Mouse (Mus musculus): Measurements from ENCODE around the gene Agxt. TPM values are rescaled to one million over a fixed set of nuclear protein-coding genes. Genes with fewer than 3 reads are reported as not detected.

The Agxt gene
- polyA plus RNA-seq (2015; fragmentation: Nextera tagmentation; extraction: Ambion mirVana), result 0.38 TPM in 1 of 2 replicates, not detected in the other

DNA sequence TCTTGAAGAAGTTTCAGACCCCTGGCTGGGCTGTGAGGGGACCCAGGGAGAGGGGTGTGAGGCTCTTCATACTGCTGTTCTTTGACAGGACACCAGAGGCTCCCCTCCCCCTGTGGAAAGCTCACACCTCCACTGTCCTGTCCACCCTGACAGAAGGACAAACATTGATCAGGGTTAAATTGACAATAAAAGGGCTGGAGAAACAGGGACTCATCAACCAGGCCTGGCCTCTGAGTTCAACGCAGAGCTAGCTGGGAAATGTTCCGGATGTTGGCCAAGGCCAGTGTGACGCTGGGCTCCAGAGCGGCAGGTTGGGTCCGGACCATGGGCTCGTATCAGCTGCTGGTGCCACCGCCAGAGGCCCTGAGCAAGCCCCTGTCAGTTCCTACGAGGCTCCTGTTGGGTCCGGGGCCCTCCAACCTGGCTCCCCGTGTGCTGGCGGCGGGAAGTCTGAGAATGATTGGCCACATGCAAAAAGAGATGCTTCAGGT lies at the start of gene Agxt:
Gene Agxt, plus strand, starts transcription at position 205 of the 491 bp plus-strand sequence.
- H3K9ac ChIP-seq, result no peak within 1 kb of the TSS

DNA sequence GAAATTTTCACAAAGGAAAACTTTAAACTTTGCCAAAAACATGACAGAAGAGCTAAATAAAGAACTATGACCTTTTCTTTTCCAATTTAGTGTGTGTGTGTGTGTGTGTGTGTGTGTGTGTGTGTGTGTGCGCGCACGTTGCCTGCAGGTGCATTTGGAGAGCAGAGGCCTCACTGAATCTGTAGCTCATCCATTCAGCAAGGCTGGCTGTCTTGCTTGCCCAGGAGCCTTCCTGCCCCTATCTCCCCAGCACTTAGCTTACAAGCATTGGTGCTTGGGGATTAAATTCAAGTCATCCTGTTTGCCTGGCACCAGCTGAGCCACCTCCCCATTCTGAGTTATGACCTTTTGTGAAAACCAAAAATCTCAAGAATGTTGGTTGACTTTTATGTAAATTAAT lies 42.5 kb upstream of the Agxt start:
- Histone ChIP-seq H3K4me3 (replicated peaks) (no peak overlapping the region), H3K27me3 (no peaks in the 10 kb centered on the region), H3K4me2 (no peak overlapping the region), H3K27ac (no peak overlapping the region), H3K36me3 (no peaks in the 10 kb centered on the region), H3K4me1 (no peaks in the 10 kb centered on the region), H3K9ac (no peak overlapping the region), H3K9me3 (replicated peaks) (no peaks in the 10 kb centered on the region)
- WGBS, result 94% methylated on average over 3 of the region's 3 CpGs
- no peak for ATAC-seq (replicated peaks; ENCODE audit: low FRiP score)

More for the DNA sequence above, at the start of gene Agxt:
- Histone ChIP-seq H3K27ac (no peak within 1 kb of the TSS), H3K4me3 (replicated peaks) (no peak within 1 kb of the TSS), H3K4me1 (0 out of 2 replicates have a peak, but pooled peaks cover 5% of the 10 kb centered on the region), H3K36me3 (no peaks in the 10 kb centered on the region), H3K9me3 (replicated peaks) (no peaks in the 10 kb centered on the region), H3K27me3 (no peaks in the 10 kb centered on the region), H3K4me2 (no peak within 1 kb of the TSS)
- 89% methylated on average over 12 of the region's 12 CpGs for WGBS
- no peak for ATAC-seq (replicated peaks; ENCODE audit: low FRiP score)

DNA sequence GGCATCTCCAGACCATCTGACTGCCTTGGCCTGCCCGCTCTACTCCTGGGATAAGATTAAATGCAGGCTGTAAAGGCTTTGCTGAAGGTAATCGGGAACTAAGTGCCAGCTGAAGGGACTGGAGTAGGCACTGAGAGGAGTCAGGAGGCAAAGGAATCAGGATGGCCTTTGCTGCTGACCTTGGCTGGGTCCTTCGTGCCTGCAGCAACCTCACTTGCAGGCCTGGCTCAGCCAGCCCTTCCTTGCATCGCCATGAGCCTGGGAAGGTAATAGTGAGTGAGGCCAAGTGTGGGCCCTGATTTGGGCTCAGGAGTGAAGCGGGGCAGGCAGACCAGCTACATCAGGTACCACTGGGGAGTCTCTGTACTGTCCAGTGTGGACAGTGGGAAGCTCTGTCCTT lies 36.1 kb upstream of the Agxt start:
- Histone ChIP-seq H3K9ac (no peak overlapping the region), H3K9me3 (replicated peaks) (no peaks in the 10 kb centered on the region), H3K27ac (no peak overlapping the region), H3K4me1 (peaks cover 22% of the 10 kb centered on the region), H3K4me2 (no peak overlapping the region), H3K36me3 (no peaks in the 10 kb centered on the region), H3K27me3 (peaks cover 55% of the 10 kb centered on the region), H3K4me3 (replicated peaks) (no peak overlapping the region)
- no peak for ATAC-seq (replicated peaks; ENCODE audit: low FRiP score)
- 85% methylated on average over 5 of the region's 5 CpGs for WGBS

DNA sequence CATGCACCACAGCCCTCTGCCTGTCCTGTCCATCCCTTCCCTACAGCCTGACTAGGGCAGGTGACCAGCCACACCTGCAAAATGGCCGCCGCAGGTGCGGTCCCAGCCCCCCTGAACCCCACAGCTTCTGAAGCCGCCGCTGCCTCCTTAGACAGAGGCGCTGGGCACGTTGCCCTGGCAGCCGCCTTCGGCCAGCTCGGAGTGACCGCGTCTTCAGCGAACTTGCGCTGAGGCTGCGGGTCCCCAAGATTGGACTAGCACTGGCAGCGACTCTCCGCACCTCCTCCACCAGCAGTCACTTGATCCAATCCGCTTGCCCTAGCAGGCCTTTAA lies 34.8 kb upstream of the Agxt start:
- ATAC-seq (replicated peaks; ENCODE audit: low FRiP score), result peak; percentile 37; the same call in 1 of the 2 replicates
- Histone ChIP-seq H3K27me3 (peaks cover 62% of the 10 kb centered on the region), H3K4me2 (peak overlapping the region; percentile 96), H3K9me3 (replicated peaks) (no peaks in the 10 kb centered on the region), H3K27ac (no peak overlapping the region), H3K9ac (peak overlapping the region; percentile 47), H3K36me3 (no peaks in the 10 kb centered on the region), H3K4me3 (replicated peaks) (peak overlapping the region; percentile 54), H3K4me1 (peaks cover 22% of the 10 kb centered on the region)
- 2% methylated on average over 18 of the region's 18 CpGs for WGBS

DNA sequence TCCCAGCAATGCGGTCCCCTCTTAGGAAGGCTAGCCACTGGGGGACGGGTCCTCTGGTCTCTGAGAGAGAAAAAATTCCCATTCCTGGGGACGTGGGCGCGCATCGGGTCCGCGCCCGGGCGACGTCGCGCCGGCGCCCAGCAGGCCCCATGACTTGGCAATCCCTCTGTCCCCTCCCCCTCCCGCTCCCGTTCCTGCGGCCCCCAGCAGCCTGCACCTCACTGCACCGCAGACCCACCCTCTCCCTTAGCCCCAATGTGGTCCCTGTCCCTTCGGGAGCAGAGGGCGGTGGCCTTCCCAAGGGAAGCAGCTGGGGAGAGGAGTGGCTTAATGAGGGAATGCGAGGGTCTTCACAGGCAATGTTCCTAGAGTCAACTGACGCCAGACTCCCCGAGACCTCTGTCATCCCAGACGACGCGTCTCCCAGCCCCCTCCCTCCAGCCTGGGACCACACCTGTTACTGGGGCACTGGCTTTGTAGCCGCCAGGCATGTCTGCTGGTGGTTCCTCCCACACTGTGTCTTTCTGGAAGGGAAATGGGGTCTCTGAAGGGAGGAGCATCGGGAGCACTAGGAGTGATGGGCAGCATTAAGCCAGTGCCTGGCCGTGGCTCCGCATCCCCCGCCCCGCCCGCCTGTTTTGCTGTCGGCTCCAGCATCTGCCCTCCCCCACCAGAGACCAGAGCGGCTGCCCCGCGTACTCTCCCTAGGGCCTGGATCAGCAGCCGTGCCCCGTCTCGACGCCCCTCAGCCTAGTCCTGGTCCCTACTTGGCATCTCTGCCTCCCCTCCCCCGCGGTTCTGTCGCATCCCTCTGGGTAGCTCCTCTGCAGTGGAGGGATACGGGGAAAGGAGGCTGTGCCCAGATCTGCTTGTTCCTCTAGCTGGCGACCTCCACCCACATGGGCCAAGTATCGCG lies 34.2 kb upstream of the Agxt start:
- Histone ChIP-seq H3K4me3 (replicated peaks) (peak overlapping the region; percentile 54), H3K27me3 (peaks cover 62% of the 10 kb centered on the region), H3K36me3 (no peaks in the 10 kb centered on the region), H3K4me2 (peak overlapping the region; percentile 96), H3K4me1 (peaks cover 22% of the 10 kb centered on the region), H3K27ac (no peak overlapping the region), H3K9ac (peak overlapping the region; percentile 47), H3K9me3 (replicated peaks) (no peaks in the 10 kb centered on the region)
- ATAC-seq (replicated peaks; ENCODE audit: low FRiP score), result peak; percentile 55
- WGBS, result under 1% methylated on average over 49 of the region's 49 CpGs

DNA sequence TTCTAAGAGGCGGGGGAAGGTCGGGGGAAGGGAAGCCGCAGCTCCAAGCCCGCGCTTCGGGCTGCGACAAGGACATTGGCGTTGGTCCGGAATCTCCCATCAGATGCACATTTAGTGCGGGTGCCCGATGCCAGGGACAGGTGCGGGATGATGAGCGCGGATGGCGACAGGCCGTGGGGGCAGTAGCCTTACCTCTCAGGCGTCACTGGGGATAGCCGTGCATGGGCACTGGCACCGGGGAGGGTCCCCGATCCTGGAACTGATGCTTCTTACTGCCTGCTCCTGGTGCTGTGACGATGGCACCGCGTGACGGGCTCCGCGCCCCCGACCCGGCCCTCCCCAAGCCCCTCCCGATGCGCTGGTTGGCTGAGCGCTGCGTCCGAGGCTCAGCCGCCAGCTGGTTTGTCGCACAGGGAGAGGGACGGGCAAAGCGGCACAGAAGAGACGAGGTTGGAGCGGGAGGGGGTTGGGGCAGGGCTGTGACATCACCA lies 33.4 kb upstream of the Agxt start, which contains the start of gene Kif1a:
Gene Kif1a, minus strand, starts transcription at position 381 of the 491 bp plus-strand sequence.
- WGBS, result under 1% methylated on average over 39 of the region's 39 CpGs
- Histone ChIP-seq H3K27ac (no peak within 1 kb of the TSS), H3K27me3 (peaks cover 62% of the 10 kb centered on the region), H3K4me2 (peak within 1 kb of the TSS; percentile 96), H3K9ac (peak within 1 kb of the TSS; percentile 47), H3K4me1 (peaks cover 22% of the 10 kb centered on the region), H3K4me3 (replicated peaks) (peak within 1 kb of the TSS; percentile 54), H3K36me3 (no peaks in the 10 kb centered on the region), H3K9me3 (replicated peaks) (no peaks in the 10 kb centered on the region)
- ATAC-seq (replicated peaks; ENCODE audit: low FRiP score), result peak; percentile 74

DNA sequence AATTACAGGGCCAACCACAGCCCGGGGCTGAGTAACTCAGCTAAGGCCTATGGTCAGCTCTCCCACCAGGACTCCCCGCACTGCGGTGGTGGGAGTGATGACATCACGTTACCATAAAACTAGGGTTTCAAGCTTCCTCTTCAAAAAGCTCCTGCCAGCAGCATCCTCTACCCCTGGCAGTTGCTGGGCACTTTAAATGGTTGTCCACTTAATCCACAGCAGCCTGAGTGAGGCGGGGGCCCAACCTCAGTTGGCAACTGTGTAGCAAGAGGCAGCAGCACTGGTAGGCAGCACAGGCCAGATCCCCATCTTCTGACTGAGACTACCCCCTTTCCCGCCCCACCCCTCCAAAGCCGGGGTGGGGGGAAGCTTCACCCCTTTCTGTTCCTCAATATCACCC lies 32.3 kb upstream of the Agxt start:
- H3K4me2 ChIP-seq, result no peak overlapping the region
- H3K36me3 ChIP-seq, result no peaks in the 10 kb centered on the region
- H3K9me3 ChIP-seq (replicated peaks), result no peaks in the 10 kb centered on the region
- H3K27me3 ChIP-seq, result peaks cover 62% of the 10 kb centered on the region
- H3K9ac ChIP-seq, result no peak overlapping the region
- no peak overlapping the region for H3K4me3 ChIP-seq (replicated peaks)
- no peak overlapping the region for H3K27ac ChIP-seq
- peaks cover 22% of the 10 kb centered on the region for H3K4me1 ChIP-seq
- no peak for ATAC-seq (replicated peaks; ENCODE audit: low FRiP score)
- WGBS, result 56% methylated on average over 7 of the region's 7 CpGs

DNA sequence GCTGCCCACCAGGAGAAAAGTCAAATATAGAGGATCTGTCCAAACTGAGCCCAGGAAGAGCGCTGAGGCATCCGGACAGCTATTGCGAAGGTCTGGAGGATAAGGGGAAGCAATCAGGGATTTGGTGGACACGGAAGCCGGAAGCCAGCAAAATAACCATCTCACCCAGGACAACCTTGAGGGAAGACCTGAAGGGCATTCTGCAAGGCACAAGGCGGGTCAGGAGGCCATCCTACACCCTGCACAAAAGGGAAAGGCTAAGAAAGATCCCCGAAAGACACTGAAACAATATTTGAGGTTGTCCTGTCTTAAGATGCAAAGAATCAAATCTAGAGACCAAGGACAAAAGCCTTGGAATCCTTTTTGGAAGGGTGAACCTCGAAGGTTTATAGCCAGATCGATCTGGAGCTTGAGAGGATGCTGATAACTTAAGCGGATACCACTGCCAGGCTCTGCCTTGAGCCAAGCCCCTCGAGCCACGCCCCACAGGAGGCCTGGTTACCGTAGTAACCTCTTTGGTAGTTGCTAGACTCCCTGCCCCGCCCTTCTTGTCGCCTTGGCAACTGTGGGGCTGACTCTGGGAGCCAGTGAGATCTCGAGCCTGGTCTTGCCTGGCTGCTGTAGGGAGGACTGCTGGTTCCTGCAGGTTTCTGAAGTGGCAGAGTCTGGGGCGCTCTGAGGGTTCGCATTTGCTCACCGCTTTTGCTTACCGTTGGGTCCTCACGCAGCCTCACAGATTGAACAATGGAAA lies 20.2 kb upstream of the Agxt start:
- ATAC-seq (replicated peaks; ENCODE audit: low FRiP score), result peak; percentile 100
- Histone ChIP-seq H3K27me3 (peaks cover 18% of the 10 kb centered on the region), H3K36me3 (no peaks in the 10 kb centered on the region), H3K4me2 (peak overlapping the region; percentile 63), H3K9me3 (replicated peaks) (0 out of 2 replicates have a peak, but pooled peaks cover 4% of the 10 kb centered on the region), H3K4me1 (peaks cover 8% of the 10 kb centered on the region), H3K27ac (no peak overlapping the region), H3K4me3 (replicated peaks) (peak overlapping the region; percentile 30), H3K9ac (0 out of 2 replicates have a peak overlapping the region, but pooled peaks have one; percentile 5)
- WGBS, result 28% methylated on average over 21 of the region's 21 CpGs

DNA sequence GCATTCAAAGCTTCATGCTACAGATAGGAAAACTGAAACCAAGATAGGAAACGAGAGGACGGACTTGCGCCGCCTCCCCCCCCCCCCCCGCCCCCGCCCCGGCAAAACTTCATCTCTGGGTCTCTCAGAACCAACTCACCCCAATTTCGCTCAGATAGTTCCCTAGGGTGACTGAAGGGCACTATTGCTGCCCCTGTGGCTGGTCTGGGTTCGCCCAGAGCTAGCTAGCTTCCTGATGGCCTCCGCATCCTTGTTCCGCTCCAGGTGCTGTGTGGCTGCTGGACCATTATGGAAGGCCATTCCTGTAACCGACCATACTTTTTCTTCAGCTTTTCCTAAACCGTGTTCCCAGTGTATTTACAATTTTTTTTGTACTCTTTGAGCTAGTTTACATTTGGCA lies 19.6 kb upstream of the Agxt start:
- Histone ChIP-seq H3K4me1 (peaks cover 8% of the 10 kb centered on the region), H3K27me3 (peaks cover 18% of the 10 kb centered on the region), H3K36me3 (no peaks in the 10 kb centered on the region), H3K4me3 (replicated peaks) (peak overlapping the region; percentile 30), H3K9me3 (replicated peaks) (0 out of 2 replicates have a peak, but pooled peaks cover 4% of the 10 kb centered on the region), H3K4me2 (peak overlapping the region; percentile 63), H3K9ac (0 out of 2 replicates have a peak overlapping the region, but pooled peaks have one; percentile 5), H3K27ac (no peak overlapping the region)
- 16% methylated on average over 13 of the region's 13 CpGs for WGBS
- peak; percentile 37; the same call in 1 of the 2 replicates for ATAC-seq (replicated peaks; ENCODE audit: low FRiP score)

DNA sequence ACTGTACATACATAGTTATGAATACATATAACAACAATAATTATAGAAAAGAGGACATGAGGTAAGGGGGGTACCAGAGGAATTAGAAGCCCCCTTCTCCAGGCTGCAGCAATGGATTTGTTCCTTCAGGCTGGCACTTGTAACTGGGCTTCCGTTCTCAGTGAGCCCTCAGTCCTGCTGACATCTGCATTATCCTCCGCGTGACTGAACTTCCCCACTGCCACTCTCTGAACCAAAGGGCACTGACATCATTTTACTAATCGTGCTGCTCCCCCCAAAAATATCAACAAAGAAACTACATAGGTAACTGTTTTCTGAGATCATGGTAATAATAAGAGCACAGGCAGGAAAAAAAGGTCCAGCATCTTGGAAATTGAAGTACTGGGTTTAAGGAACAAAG lies 16.2 kb upstream of the Agxt start:
- Histone ChIP-seq H3K4me1 (peaks cover 8% of the 10 kb centered on the region), H3K36me3 (no peaks in the 10 kb centered on the region), H3K9me3 (replicated peaks) (no peaks in the 10 kb centered on the region), H3K27me3 (peaks cover 16% of the 10 kb centered on the region), H3K4me3 (replicated peaks) (no peak overlapping the region), H3K27ac (no peak overlapping the region), H3K9ac (no peak overlapping the region), H3K4me2 (no peak overlapping the region)
- ATAC-seq (replicated peaks; ENCODE audit: low FRiP score), result no peak
- WGBS, result 41% methylated on average over 4 of the region's 4 CpGs

DNA sequence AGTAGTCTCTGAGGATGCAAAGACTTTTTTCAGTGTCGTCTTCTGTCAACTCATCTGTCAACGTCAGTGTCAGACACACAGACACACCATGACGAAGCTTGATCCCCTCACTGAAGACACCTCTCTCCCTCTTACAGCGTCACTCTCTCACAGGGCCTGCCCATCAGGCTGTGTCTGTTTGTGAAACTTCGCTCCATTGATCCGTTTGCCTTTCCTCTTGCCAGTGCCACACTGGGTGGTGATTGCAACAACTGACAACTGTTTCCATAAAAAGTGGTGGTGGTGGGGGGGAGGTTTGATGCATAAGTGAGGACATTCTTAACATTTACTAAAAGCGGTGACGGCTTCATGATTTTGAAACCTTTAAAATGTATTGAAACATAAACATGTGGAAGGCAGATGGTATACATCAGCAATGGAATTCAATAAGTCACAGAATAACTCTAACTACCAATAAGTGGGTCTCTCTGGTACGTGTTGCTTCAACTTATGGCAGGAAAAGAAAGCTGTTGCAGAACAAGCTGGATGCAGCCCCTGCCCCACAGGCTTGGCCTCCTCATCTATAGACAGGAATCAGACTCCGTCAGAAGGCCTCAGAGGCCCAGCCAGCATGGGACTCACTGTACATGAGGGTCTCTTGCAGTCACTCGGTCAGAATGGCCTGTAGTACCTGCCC lies 11.7 kb upstream of the Agxt start:
- Histone ChIP-seq H3K9ac (no peak overlapping the region), H3K36me3 (no peaks in the 10 kb centered on the region), H3K27me3 (no peaks in the 10 kb centered on the region), H3K4me2 (no peak overlapping the region), H3K4me3 (replicated peaks) (no peak overlapping the region), H3K4me1 (no peaks in the 10 kb centered on the region), H3K27ac (no peak overlapping the region), H3K9me3 (replicated peaks) (no peaks in the 10 kb centered on the region)
- ATAC-seq (replicated peaks; ENCODE audit: low FRiP score), result no peak
- 81% methylated on average over 11 of the region's 11 CpGs for WGBS

Data from kidney, embryonic 15.5 days (tissue).